Mouse (Mus musculus) heart, embryonic 15.5 days (tissue): ENCODE measurements around the gene Zmynd19. TPM values are rescaled to one million over a fixed set of nuclear protein-coding genes. Genes with fewer than 3 reads are reported as not detected.

Source experiments
- ATAC-seq: fragments of 200-750 bp; cut with Nextera tagmentation; replicated peaks from 2 replicates; pipeline ENCODE4 v1.8.0; 2017; ENCODE audit warnings: low read depth, moderate TSS enrichment; ENCODE audit not compliant: insufficient number of reproducible peaks, insufficient read depth, low FRiP score
- H3K27ac ChIP-seq: fragments of 300-500 bp; sonication (generic); 2 replicates; pipeline ENCODE4 v1.5.1; 2015; ENCODE audit warnings: mild to moderate bottlenecking, inconsistent platforms
- H3K27me3 ChIP-seq: fragments of 300-500 bp; sonication (generic); 2 replicates; pipeline ENCODE4 v1.6.1; 2015; ENCODE audit warnings: inconsistent platforms
- H3K36me3 ChIP-seq: fragments of 300-500 bp; sonication (generic); 2 replicates; pipeline ENCODE4 v1.6.1; 2015; ENCODE audit warnings: mild to moderate bottlenecking, inconsistent platforms
- H3K4me1 ChIP-seq: fragments of 300-500 bp; sonication (generic); replicated peaks from 2 replicates; pipeline ENCODE4 v1.6.1; 2015; ENCODE audit warnings: inconsistent platforms
- H3K4me2 ChIP-seq: fragments of 300-500 bp; sonication (generic); 2 replicates; pipeline ENCODE4 v1.6.1; 2015; ENCODE audit warnings: inconsistent platforms, mild to moderate bottlenecking, moderate library complexity
- H3K4me3 ChIP-seq: fragments of 300-500 bp; sonication (generic); 2 replicates; pipeline ENCODE4 v1.5.1; 2015; ENCODE audit warnings: mild to moderate bottlenecking, inconsistent platforms
- H3K9ac ChIP-seq: fragments of 300-500 bp; sonication (generic); 2 replicates; pipeline ENCODE4 v1.6.1; 2015; ENCODE audit warnings: mild to moderate bottlenecking, inconsistent platforms
- H3K9me3 ChIP-seq: fragments of 300-500 bp; sonication (generic); replicated peaks from 2 replicates; pipeline ENCODE4 v1.6.1; 2016; ENCODE audit warnings: inconsistent platforms
- WGBS: fragments of 180-500 bp; shearing (Covaris S2); methylation state at CpG from one replicate; pipeline ENCODE4 v1.1.7; 2015; ENCODE audit warnings: mixed read lengths; 5-methylcytosine and 5-hydroxymethylcytosine counted together
- polyA plus RNA-seq: library from polyadenylated mRNA; unstranded; fragments of >200 nt; fragmentation: Nextera tagmentation; extraction: Ambion mirVana; gene quantifications from 2 replicates; pipeline ENCODE4 v1.2.1, GENCODE M21; 2015

Gene Zmynd19
- polyA plus RNA-seq = 8.4 and 10.8 TPM in 2 replicates

DNA sequence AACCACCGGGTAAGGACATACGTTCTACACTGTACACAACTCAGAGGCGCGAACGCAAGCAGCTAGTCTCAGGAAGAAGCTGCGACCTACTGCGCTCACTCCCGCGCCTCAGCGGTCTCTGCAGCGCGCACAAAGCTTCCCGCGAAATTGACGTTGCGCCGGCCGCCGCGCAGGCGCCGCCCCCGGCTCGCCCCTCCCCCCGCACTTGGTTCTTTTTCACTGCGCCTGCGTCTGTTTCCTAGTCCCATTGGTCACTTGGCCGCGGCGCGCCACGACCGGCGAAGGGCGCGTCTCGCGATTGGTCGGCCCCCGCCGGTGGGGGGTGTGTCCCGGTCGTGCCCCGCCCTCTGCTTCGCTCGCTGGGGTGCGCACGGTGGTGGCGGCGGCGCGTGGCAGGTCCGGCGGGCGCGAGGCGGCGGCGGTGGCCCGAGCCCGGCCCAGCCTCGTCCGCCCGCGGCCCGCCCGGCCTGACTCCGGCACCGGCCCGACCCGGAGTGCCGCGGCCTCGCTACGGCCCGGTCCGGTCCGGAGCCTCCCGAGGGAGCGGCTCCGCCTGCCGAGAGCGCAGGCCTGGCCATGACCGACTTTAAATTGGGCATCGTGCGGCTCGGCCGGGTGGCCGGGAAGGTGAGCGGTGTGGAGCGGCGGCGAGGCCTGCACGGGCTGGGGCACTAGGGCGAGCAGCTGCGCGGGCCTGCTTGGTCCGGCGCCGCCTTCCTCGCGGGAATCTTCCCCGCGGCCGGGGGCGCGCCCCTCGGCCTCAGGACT lies at the start of gene Zmynd19:
TSS of gene Zmynd19 (plus strand) at position 372 of the 768 bp plus-strand sequence.
- Histone ChIP-seq H3K4me1 (peaks cover 13% of the 10 kb centered on the region), H3K4me2 (peak within 1 kb of the TSS; percentile 94), H3K9me3 (no peaks in the 10 kb centered on the region), H3K27me3 (no peaks in the 10 kb centered on the region), H3K36me3 (peaks cover 28% of the 10 kb centered on the region), H3K27ac (peak within 1 kb of the TSS; percentile 58), H3K4me3 (peak within 1 kb of the TSS; percentile 88), H3K9ac (peak within 1 kb of the TSS; percentile 89)
- peak; percentile 98 for ATAC-seq
- under 1% methylated on average over 108 of the region's 108 CpGs for WGBS

DNA sequence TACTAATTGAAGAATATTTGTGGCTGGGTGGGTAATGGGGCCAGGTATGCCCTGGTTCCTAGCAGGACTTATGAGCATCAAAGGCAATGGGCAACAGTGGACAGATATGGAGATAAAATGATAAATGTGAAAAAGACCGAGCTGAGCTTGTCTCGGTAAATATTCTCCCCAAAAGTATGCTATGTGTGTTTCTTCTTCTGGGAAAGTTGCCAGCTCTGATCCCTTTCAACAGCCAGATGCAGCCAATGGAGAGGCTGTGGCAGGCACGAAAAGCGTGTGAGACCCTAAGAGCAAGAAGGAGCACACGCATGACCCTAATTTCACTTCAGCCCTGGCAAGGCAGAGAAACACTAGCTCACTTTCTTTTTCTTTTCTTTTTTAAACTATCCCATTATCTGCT lies 48.5 kb upstream of the Zmynd19 start:
- WGBS = 31% methylated on average over 5 of the region's 5 CpGs
- H3K27ac ChIP-seq = no peak overlapping the region
- no peak for ATAC-seq
- H3K4me3 ChIP-seq = no peak overlapping the region
- no peaks in the 10 kb centered on the region for H3K27me3 ChIP-seq
- H3K4me2 ChIP-seq = peak overlapping the region; percentile 10; the same call in 1 of the 2 replicates
- H3K36me3 ChIP-seq = no peaks in the 10 kb centered on the region; the same call in 1 of the 2 replicates
- H3K4me1 ChIP-seq = peaks cover 33% of the 10 kb centered on the region
- H3K9ac ChIP-seq = no peak overlapping the region
- no peaks in the 10 kb centered on the region for H3K9me3 ChIP-seq

DNA sequence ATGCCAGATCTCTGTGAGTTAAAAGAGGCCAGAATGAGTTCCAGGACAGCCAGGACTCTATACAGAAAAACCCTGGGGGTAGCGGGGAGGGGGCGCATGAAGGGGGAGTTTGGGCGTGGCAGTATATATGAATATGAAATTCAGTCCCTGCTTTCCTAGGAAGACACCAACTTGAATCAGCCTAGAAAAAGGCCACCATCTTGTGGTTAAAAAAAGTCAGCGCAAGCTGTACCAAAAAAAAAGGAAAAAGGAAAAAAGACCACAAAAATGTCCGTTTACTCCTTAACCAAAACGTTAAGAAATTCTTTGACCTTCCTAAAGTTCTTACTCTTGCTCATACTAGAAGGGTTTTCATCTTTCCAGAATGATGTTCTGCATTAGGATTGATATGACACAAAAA lies 46.6 kb upstream of the Zmynd19 start:
- no peak for ATAC-seq
- no peaks in the 10 kb centered on the region; the same call in 1 of the 2 replicates for H3K36me3 ChIP-seq
- no peak overlapping the region for H3K4me2 ChIP-seq
- no peak overlapping the region for H3K27ac ChIP-seq
- H3K4me3 ChIP-seq = no peak overlapping the region
- no peak overlapping the region for H3K9ac ChIP-seq
- no peaks in the 10 kb centered on the region for H3K27me3 ChIP-seq
- H3K4me1 ChIP-seq = peaks cover 39% of the 10 kb centered on the region
- H3K9me3 ChIP-seq = no peaks in the 10 kb centered on the region
- 83% methylated on average over 6 of the region's 6 CpGs for WGBS

DNA sequence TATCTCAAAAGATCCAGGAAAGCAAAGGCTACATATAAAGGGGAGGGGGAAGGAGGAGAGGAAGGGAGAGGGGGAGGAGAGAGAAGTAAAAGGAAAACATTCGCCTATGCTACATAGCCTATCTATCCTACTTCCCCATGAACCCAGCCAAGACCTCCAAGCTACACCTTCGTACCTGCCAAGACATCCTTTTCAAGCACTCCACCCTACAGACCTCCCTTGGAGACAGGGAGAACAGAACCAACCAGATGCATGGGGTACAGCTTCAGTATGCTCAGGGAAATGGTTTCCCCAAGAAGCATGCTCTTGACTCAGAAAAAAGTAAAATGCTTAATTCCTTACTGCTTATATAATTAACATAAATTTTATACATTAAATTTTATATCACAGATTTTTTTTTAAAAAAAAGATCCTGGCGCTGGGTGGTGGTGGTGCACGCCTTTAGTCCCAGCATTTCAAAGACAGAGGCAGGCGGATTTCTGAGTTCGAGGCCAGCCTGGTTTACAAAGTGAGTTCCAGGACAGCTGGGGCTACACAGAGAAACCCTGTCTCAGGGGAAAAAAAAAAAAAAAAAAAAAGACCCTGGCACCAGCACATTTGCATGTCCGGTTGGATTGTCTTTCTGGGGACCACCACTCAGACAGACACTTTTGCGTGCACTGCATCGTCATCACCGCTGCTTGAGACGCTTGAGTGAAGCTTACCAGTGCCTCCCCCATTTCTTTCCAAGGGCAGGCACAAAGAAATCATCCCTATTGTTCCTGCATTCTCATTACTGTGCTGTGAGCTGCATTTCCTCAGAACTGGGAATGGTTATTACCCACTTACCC lies 44.6 kb upstream of the Zmynd19 start:
- no peak overlapping the region for H3K9ac ChIP-seq
- 81% methylated on average over 11 of the region's 11 CpGs for WGBS
- H3K9me3 ChIP-seq = no peaks in the 10 kb centered on the region
- no peak overlapping the region for H3K4me3 ChIP-seq
- ATAC-seq = no peak
- no peak overlapping the region for H3K4me2 ChIP-seq
- H3K4me1 ChIP-seq = peaks cover 39% of the 10 kb centered on the region
- H3K27ac ChIP-seq = no peak overlapping the region; the same call in 1 of the 2 replicates
- no peaks in the 10 kb centered on the region for H3K36me3 ChIP-seq
- H3K27me3 ChIP-seq = no peaks in the 10 kb centered on the region

DNA sequence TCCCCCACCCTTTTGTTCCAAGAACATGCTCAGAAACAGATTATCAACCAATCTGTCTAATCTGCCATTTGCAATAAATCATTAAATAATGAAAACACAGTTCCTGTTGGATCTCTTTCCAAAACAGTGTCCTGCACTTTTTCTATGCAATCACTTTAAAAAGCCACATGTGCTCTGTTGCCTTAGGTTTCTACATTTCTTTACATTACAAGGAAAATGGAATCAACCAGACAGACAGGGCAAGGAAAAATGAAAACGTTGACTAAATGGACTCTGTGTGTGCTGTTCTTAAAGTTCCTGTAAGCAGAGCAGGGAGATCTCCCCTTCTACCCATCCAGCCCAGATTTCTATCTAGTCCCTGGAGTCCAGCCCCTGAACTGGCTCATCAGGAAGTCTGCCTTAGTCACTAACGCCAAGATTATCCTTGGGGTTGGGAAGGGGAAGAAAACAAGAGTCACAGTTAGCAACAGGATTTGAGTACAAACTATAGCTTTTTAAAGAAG lies 43.9 kb upstream of the Zmynd19 start:
- no peak for ATAC-seq

DNA sequence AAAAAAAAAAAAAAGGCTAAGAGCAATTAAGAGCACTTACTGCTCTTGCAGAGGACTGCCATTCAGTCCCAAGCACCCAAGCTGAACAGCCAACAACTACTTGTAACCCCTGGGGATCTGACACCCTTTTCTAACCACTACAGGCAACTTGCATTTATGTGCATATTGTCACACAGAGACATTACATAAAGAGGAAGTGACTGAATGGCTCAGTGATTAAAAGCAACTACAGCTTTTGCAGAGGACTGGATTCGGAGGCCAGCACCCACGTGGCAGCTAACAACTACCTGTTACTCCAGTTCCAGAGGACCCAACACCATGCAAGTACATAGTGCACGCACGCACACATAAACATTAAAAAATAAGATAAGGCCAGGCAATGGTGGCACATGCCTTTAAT lies 39.1 kb upstream of the Zmynd19 start:
- whole genome bisulfite sequencing = 88% methylated on average over 4 of the region's 4 CpGs
- Histone ChIP-seq H3K27ac (no peak overlapping the region), H3K4me3 (no peak overlapping the region), H3K9me3 (no peaks in the 10 kb centered on the region), H3K9ac (no peak overlapping the region), H3K27me3 (no peaks in the 10 kb centered on the region), H3K4me1 (peaks cover 12% of the 10 kb centered on the region), H3K4me2 (no peak overlapping the region), H3K36me3 (no peaks in the 10 kb centered on the region)
- no peak for ATAC-seq

More for the DNA sequence above, 43.9 kb upstream of the Zmynd19 start:
- Histone ChIP-seq H3K9me3 (no peaks in the 10 kb centered on the region), H3K9ac (no peak overlapping the region), H3K4me1 (peaks cover 39% of the 10 kb centered on the region), H3K27me3 (no peaks in the 10 kb centered on the region), H3K27ac (peak overlapping the region; percentile 41), H3K36me3 (no peaks in the 10 kb centered on the region), H3K4me2 (no peak overlapping the region), H3K4me3 (no peak overlapping the region)
- WGBS = 36% methylated on average over 2 of the region's 2 CpGs

DNA sequence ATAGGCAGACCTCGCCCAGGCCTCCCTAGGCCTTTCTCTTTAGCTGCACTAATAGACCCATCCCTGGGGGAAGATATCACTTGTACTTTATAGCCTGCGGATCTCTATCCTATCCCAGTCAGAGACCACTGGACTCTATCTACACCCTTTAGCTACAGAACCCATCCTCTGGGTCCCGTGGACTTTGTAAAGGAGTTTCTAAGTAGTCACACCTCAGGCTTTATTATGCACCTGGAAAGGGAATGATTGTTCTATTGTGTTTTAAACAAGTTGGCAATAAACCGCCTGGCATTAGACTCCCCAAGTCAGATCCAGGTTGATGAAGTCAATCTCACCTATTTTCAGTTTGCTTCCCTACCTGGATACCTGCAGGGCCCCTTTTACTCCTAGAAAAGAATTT lies 37.4 kb upstream of the Zmynd19 start:
- H3K4me1 ChIP-seq = no peaks in the 10 kb centered on the region
- H3K4me3 ChIP-seq = no peak overlapping the region
- no peak overlapping the region for H3K4me2 ChIP-seq
- no peaks in the 10 kb centered on the region for H3K27me3 ChIP-seq
- H3K9me3 ChIP-seq = no peaks in the 10 kb centered on the region
- WGBS = 91% methylated on average over 4 of the region's 4 CpGs
- H3K9ac ChIP-seq = no peak overlapping the region
- ATAC-seq = no peak
- H3K27ac ChIP-seq = no peak overlapping the region
- H3K36me3 ChIP-seq = no peaks in the 10 kb centered on the region

DNA sequence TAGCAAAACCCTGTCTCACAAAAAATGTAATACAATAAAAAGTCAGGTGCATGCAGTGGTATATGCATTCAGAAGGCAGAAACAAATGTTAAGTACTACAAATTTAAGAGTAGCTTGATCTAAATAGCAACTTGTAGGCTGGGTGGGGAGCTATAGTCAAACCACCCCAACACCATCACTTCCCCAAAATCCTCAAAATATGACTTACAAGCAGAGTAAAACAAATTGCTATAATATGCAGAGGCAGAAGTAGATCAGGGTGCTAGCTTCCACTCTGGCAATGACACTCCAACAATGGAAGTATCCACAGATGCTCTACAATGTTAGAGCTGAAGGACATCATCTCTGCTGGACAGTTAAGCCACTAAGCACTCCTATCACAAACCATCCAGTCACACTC lies 37.0 kb upstream of the Zmynd19 start:
- Histone ChIP-seq H3K9ac (no peak overlapping the region), H3K4me1 (peaks cover 2% of the 10 kb centered on the region), H3K9me3 (no peaks in the 10 kb centered on the region), H3K27ac (no peak overlapping the region), H3K4me3 (no peak overlapping the region), H3K4me2 (no peak overlapping the region), H3K27me3 (no peaks in the 10 kb centered on the region), H3K36me3 (no peaks in the 10 kb centered on the region)
- no peak for ATAC-seq

DNA sequence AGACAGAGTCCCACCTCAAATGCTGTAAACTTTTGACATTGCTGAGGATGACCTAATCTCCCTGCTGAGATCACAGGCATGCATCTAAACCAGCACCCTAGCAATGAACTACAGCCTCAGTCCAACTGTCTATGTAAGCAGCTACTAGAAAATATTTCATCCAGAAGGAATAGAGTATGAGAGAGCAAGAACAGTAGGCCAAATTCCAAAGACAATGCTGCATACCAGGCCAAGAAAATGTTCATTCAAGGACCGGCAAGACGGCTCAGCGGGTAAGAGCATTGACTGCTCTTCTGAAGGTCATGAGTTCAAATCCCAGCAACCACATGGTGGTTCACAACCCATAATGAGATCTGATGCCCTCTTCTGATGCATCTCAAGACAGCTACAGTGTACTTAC lies 34.8 kb upstream of the Zmynd19 start:
- no peak overlapping the region for H3K9ac ChIP-seq

DNA sequence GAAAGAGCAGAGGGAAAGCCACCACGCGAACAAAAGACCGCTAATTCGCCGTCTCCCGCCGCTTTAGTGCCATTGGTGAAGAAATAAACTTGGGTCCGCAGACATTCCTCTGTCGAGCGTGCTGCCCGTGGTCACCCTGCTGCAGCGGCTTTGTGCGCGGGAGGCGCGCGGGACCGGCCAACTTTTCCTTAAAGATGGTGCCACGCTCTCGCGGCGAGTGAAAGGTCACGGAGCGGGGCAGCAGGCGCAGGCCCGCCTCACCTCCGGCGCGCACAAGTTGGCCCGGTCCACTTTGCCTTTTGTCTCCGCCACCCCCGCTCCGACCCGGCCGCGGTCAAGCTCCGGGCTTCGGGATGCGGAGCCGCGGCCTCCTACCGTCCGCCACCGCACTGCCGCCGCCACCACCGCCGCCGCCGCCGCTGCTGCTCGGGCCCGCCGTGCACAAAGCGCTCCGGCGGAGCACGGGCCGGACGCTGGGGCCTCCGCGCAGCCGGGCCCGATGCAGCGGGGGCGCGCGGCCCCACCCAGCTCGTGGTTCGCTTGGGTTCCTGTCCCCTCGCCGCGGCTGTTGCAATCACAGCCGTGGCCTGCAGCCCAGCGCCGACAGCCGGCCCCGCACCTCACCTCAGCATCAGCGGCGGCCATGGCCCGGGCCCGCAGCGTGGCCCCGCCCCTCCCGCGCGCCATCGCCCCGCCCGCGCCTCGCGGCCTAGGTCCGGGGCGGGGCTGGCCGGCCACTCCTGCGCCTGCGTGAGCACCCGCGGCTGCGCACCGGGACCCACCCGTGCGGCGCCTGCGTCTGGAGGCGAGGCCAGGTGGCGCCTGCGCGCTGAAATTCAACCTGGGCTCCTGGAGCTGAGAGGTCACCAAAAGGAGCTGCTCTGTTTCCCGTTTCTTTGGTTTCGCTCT lies 30.4 kb upstream of the Zmynd19 start, which contains the start of gene Ehmt1:
TSS of gene Ehmt1 (minus strand) at position 685 of the 909 bp plus-strand sequence.
- Histone ChIP-seq H3K27me3 (no peaks in the 10 kb centered on the region), H3K9me3 (no peaks in the 10 kb centered on the region), H3K27ac (peak within 1 kb of the TSS; percentile 93), H3K9ac (peak within 1 kb of the TSS; percentile 93), H3K36me3 (no peaks in the 10 kb centered on the region), H3K4me1 (peaks cover 9% of the 10 kb centered on the region), H3K4me3 (peak within 1 kb of the TSS; percentile 77), H3K4me2 (peak within 1 kb of the TSS; percentile 62)
- ATAC-seq = peak; percentile 99
- WGBS = under 1% methylated on average over 111 of the region's 112 CpGs

More for the DNA sequence above, 34.8 kb upstream of the Zmynd19 start:
- no peaks in the 10 kb centered on the region for H3K27me3 ChIP-seq
- no peak overlapping the region for H3K27ac ChIP-seq
- peaks cover 9% of the 10 kb centered on the region for H3K4me1 ChIP-seq
- H3K36me3 ChIP-seq = no peaks in the 10 kb centered on the region
- ATAC-seq = no peak
- no peaks in the 10 kb centered on the region for H3K9me3 ChIP-seq
- WGBS = 73% methylated on average over 3 of the region's 3 CpGs
- no peak overlapping the region for H3K4me2 ChIP-seq
- H3K4me3 ChIP-seq = no peak overlapping the region
